Mouse (Mus musculus): ENCODE measurements around the gene Trio.

Trio gene

DNA sequence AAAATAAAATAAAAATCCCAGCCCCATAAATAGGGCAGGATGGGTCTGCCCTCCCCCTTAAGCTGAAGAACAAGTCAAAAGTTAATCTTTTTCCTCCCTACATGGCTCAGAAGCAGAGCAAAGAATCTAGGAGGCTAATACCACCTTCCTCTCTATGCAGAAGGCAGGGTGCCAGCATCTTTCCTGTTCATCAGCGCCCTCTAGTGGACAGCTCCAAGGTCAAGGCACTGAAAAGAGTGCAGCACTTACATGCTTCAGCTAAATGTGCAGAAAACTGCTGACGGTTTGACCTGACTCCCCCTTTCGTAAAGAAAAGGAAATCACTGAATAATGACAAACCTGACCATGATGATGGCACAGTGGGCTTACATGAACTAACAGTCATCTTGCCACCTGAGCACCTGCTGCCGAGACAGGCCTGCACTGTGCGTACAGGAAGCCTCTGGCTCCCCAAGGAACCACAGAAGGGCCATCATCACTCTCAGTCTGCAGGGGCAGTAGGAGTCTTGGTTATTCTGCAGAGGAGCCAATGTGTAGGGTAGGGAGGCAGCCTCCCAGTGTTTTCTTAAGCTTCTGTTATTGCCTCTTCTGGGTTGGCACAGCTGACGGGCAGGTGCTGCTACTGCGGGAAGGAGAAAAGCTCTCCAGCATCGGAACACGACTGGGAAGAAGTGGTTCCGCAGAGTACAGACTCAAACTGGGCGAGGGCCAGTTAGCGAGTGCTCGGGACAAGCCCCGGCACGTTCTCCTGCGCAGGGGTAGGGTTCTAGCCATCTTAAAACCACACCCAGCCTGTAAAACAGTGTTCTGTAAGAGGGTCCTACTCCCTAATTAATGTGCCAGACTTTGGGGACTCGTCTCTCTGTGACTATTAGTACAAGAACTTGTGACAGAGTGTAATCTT is 141.0 kb downstream of the Trio start:
- DNase-seq (ENCODE audit: low spot score in 2 of 2): peak; percentile 51 to 74

GRCm38 (mm10) chr15:27883881-27884280 is 141.8 kb downstream of the Trio start:
- DNase-seq (ENCODE audit: low spot score in 2 of 2): no peak

DNA sequence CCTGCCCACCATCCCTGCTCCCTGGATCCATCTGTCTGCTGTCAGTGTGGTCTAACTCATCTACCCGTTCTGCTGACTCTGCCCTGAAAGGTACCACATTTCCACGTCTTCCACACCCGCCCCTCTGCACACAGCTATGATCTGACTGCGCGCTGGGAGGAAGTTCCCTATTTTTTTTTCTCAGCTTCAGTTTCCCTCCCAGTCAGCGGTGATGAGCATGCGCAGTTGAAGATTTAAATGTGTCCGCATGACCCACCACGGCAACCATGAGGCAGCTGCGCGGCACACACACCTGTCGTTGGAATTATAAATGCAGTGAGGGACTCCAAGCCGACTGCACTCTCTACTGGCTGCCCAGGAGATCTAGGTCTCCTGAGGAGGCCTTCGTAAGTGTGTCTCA is 142.8 kb downstream of the Trio start:
- peak in 1 of 2 experiments; percentile 20 for DNase-seq (ENCODE audit: low spot score in 2 of 2)

GRCm38 (mm10) chr15:27877831-27878230 is 147.8 kb downstream of the Trio start:
- DNase-seq (ENCODE audit: low spot score in 2 of 2): no peak

GRCm38 (mm10) chr15:27876327-27876726 is 149.3 kb downstream of the Trio start:
- DNase-seq (ENCODE audit: low spot score in 2 of 2): no peak

DNA sequence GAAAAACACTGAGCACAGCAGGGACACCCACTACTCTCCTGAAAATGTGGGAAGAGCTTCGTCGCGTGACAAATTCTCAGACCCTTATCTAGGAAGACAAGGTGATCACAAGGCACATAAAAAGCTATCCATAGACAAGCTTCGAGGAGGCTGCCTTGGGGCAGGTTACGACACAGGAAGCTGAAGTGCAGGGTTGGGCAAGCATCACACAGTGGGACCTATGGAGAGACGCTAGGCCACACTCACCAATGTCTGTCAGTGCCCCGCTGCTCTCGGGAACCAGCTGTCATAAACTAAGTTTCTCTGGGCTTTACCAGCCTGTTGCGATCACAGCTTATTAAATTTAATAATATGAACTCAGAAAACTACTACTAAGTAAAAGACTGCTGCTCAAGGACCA is 149.9 kb downstream of the Trio start:
- no peak for DNase-seq (ENCODE audit: low spot score in 2 of 2)

- no peak for DNase-seq (ENCODE audit: low spot score in 2 of 2)
These were observed 151.8 kb downstream of the Trio start for GRCm38 (mm10) chr15:27873747-27874320.

DNA sequence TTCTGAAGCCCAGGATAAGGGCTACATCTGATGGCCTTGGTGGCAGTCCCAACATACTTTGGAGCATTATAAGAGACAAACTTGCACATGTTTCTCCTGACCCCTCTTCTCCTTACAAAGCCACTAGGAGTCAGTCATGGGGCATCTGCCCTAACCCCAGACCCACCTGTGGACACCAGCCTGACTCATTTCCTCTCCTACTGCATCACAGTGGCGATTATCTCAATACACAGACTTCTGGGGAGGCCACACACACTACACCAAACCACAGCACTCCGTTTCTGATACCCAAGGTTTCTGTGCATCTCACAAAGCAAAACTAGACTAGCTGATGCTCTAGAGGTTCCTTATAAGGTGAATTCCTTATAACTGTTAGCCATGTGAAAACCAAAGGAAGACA is 153.4 kb downstream of the Trio start:
- peak in 1 of 2 experiments; percentile 18 for DNase-seq (ENCODE audit: low spot score in 2 of 2)

GRCm38 (mm10) chr15:27871708-27872107 is 153.9 kb downstream of the Trio start:
- no peak for DNase-seq (ENCODE audit: low spot score in 2 of 2)

GRCm38 (mm10) chr15:27871260-27871659 is 154.4 kb downstream of the Trio start:
- DNase-seq (ENCODE audit: low spot score in 2 of 2): no peak

- DNase-seq (ENCODE audit: low spot score in 2 of 2): no peak
These were observed 156.6 kb downstream of the Trio start for GRCm38 (mm10) chr15:27869001-27869400.

DNA sequence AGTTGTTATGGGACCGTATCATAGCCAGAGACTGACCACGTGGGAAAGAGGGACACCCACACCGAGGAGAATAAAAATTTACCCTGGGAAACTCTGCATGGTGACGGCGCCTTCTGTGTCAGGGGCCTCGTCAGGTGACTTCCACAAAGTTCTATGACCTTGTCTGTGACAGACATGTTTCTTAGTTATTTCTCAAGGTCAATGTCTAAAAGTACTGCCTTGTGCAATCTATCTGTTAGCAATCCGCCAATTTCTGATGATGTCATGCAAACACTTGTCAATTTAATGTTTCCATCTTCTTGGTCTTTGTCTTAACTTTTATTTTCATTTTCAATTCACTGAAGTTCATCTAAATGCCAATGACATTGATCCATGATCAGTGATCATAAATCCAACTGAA is 157.8 kb downstream of the Trio start:
- DNase-seq (ENCODE audit: low spot score in 2 of 2): no peak

- no peak for DNase-seq (ENCODE audit: low spot score in 2 of 2)
These were observed 159.2 kb downstream of the Trio start for GRCm38 (mm10) chr15:27866471-27866870.

DNA sequence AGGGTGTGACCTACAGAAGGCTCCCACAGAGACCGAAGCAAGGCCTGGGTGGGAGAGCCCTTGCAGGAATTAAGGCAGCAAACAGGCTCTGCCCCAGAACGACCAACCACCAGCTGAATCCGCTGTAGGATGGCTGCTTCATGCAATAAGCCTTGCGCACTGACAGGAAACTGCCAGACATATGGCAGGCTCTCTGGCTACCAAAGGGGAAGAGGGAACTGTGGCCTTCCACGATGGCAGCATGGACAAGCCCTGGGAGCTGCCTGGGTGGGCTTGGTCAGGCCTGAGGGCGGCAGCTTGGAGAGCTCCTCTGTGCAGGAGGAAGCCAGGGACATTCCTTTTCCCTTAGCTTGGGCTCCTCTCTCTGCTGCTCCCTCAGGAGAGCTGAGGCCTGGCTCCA is 159.6 kb downstream of the Trio start:
- DNase-seq (ENCODE audit: low spot score in 2 of 2): no peak

GRCm38 (mm10) chr15:27864397-27864796 is 161.3 kb downstream of the Trio start:
- DNase-seq (ENCODE audit: low spot score in 2 of 2): no peak

DNA sequence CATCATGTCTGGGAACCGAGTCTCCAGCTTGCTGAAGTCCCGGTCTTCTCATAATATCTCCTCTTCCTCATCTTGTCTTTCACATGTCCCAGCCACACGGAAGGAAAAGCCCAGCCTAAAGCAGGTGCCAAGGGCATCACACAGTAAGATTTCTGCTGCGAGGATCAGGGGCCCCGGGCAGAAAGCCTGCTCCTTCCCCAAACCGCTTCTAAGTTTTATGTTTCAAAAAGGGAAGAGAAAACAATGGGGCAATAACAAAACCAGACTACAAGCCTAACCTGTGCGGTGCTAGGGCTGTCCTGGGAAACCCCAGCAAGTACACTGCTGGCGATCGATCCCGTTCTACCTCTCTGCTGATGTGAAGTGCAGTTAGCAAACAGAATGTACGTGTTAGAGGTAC is 162.7 kb downstream of the Trio start:
- DNase-seq (ENCODE audit: low spot score in 2 of 2): no peak

- no peak for DNase-seq (ENCODE audit: low spot score in 2 of 2)
These were observed 165.2 kb downstream of the Trio start for GRCm38 (mm10) chr15:27860439-27860838.

DNA sequence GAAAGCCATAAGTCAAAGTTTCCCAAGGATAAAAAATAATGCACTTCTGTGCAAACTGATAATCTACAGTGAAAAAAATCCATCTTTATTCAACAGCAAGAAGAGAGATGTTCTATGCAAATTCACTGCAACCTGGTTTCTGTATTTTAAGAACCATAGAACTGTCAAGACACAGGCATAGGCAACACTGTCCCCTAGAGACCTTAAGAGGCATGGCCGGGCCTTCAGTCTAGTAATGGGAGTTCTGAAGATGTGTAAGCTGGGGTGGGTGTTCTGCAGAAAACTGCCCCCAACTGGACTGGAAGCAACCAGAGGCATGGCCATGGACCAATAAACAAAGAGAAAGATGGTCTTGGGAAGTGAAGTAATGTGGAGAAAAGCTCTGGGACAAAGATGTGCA is 166.1 kb downstream of the Trio start:
- peak in 1 of 2 experiments; percentile 26 for DNase-seq (ENCODE audit: low spot score in 2 of 2)

DNA sequence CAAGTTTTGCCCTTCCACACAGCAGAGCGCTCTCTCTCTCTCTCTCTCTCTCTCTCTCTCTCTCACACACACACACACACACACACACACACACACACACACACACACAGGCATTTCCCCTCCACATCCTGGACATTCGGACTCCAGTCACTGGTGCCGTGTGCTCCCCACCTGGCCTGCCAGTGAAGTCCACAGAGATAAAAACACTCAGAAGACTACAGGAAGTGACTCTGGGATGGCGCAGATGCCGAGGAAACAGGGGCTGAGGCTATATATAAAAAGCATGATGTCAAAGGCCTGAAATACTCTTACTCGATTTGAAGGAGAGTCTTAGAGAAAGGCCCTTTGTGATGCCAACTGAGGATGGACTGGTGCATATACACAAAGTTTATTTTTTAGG is 166.5 kb downstream of the Trio start:
- DNase-seq (ENCODE audit: low spot score in 2 of 2): no peak

DNA sequence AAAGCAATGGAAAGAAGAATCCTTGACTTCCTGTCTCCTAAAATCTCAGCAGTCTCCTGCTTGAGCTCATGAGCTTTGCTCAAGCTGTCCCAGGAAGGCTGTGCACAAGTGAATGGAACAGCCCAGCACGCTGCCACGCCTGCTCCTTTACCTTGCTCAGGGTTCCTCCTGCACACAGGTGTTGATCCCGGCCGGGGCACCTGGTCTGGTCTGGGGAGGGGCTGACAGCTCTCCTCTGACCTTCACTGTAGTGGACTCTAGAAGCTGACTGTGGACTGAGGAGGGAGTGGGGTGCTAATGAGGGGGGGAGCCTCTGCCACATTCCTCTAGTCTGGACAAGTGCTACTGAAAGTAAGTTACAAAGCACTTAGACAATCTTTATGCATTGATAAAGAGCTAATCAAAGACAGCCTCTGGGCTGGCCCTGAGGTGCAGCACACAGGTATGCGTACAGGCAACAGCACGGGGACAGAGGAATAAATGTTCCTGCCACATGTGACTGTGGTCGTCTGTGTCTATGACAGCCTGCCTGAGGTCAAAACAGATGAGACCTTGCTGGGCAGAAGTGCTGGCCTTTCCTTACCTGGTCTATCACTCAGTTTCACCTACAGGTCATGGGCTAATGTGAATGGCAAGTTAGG is 167.3 kb downstream of the Trio start:
- DNase-seq (ENCODE audit: low spot score in 2 of 2): no peak

DNA sequence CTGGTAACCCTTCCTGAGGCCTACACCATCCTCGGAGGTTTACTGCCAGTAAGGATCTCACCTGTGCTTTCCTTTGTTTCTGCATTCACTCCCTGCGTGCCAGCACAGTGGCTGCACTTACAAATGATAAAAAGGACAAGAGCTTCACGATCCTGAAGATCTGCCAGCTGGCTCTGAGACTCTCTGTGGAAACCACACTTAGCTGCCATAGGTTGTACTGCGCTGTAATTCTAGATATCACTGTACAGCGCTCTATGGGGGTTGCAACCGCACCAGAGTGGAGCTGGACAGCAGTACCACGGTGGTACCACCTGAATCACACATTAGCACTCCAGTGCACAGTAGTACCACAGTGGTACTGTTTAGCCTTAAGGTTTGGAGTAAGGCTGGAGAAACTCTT is 168.4 kb downstream of the Trio start:
- DNase-seq (ENCODE audit: low spot score in 2 of 2): no peak

DNA sequence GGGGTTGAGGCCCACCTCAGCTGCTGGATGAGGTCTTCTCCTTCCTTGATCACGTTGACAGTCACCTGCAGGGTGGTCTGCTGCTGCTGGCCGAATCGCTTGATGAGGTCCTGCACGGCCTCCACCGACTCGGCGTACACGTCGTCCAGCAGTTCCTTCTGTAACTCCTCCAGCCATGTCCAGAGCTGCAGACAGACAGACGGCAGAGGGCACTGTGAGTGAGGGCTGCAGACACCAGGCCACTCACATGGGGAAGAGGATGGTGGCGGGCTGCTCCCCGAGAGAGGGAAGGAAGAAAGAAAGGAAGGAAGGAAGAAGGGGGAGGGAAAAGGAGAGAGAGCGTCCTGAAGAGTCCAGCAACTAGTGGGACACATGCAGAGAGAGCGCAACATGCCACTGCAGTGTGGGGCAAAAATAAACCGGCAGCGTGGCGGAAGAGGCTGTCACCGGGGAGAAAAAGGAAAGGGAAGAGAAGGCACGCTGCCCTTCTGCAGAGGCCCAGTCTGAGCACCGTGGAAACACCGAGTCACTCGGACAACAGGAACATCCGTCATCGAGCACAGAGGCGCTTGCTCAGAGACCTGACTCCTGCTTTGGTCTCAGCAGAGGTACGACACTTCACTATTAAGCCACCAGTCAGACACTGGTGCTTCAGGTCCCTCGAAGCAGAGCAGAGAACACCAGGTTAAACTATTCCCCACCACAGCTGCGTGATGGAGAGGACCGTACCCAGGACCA is 169.4 kb downstream of the Trio start:
- peak in 1 of 2 experiments; percentile 18 for DNase-seq (ENCODE audit: low spot score in 2 of 2)
